Mouse (Mus musculus) midbrain, embryonic 10.5 days (tissue): Measurements from ENCODE around the gene Zfp446. TPM values are rescaled to one million over a fixed set of nuclear protein-coding genes. Genes with fewer than 3 reads are reported as not detected.
A peak's percentile ranks its signal among the peaks of the same experiment; 100 is the strongest.

Experiments used
- DNase-seq: peaks from one replicate; pipeline ENCODE4 v3.0.0-alpha.2; 2017; ENCODE audit warnings: low spot score
- H3K27ac ChIP-seq: fragments of 300-500 bp; sonication (generic); replicated peaks from 2 replicates; pipeline ENCODE4 v1.5.1; 2016; ENCODE audit warnings: mild to moderate bottlenecking
- H3K27me3 ChIP-seq: fragments of 300-500 bp; sonication (generic); 2 replicates; pipeline ENCODE4 v1.6.1; 2016; ENCODE audit warnings: low read depth, mild to moderate bottlenecking; ENCODE audit not compliant: poor library complexity, severe bottlenecking
- H3K36me3 ChIP-seq: fragments of 300-500 bp; sonication (generic); 2 replicates; pipeline ENCODE4 v1.6.1; 2016; ENCODE audit warnings: mild to moderate bottlenecking, moderate library complexity
- H3K4me1 ChIP-seq: fragments of 300-500 bp; sonication (generic); 2 replicates; pipeline ENCODE4 v1.6.1; 2016
- H3K4me3 ChIP-seq: fragments of 300-500 bp; sonication (generic); 2 replicates; pipeline ENCODE4 v1.5.1; 2016; ENCODE audit warnings: mild to moderate bottlenecking, moderate library complexity
- H3K9me3 ChIP-seq: fragments of 300-500 bp; sonication (generic); replicated peaks from 2 replicates; pipeline ENCODE4 v1.6.1; 2016; ENCODE audit warnings: mild to moderate bottlenecking
- WGBS: fragments of 180-500 bp; shearing (Covaris S2); methylation state at CpG from one replicate; pipeline ENCODE4 v1.1.7; 2016; 5-methylcytosine and 5-hydroxymethylcytosine counted together
- polyA plus RNA-seq: library from polyadenylated mRNA; unstranded; fragments of >200 nt; fragmentation: Nextera tagmentation; extraction: Ambion mirVana; gene quantifications from 2 replicates; pipeline ENCODE4 v1.2.1, GENCODE M21; 2016

Gene Zfp446
- polyA plus RNA-seq, 1 experiment from 2014 or later, result 18.0 TPM

GRCm38 (mm10) chr7:12961511-12962141 lies 16.0 kb upstream of the Zfp446 start:
- no peaks in the 10 kb centered on the region for H3K36me3 ChIP-seq
- 2% methylated on average over 29 of the region's 29 CpGs for WGBS

DNA sequence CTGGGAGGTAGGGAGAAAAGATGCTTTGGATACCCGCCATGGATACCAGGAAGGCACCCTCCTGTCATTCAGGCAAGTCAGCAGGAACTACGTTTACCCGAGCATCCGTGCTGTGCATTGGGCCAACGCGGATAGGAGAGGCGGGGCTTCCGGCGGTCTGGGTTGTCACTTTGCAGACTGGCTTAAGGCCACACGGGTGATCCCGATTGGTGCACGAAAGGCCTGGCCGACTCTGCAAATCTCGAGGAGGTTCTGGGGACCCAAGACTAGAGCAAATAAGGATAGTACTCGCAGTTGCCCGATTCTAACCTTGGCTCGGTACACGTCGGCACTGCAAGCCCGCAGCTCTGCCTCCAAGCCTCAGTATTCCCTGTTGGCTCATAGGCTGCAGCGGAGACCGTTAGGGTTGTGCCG lies 12.0 kb upstream of the Zfp446 start, which contains the start of gene Zfp324:
Gene Zfp324 (plus strand): TSS at position 161 of the 414 bp plus-strand sequence.
- H3K4me1 ChIP-seq, result peaks cover 28% of the 10 kb centered on the region
- H3K27ac ChIP-seq, result peak within 1 kb of the TSS; percentile 92
- H3K36me3 ChIP-seq, result peaks cover 23% of the 10 kb centered on the region
- H3K27me3 ChIP-seq, result no peaks in the 10 kb centered on the region
- no peaks in the 10 kb centered on the region for H3K9me3 ChIP-seq
- under 1% methylated on average over 23 of the region's 23 CpGs for WGBS
- peak; percentile 90 for DNase-seq
- H3K4me3 ChIP-seq, result peak within 1 kb of the TSS; percentile 96

More at GRCm38 (mm10) chr7:12961511-12962141, 16.0 kb upstream of the Zfp446 start:
- peaks cover 18% of the 10 kb centered on the region for H3K4me1 ChIP-seq
- H3K27me3 ChIP-seq, result no peaks in the 10 kb centered on the region
- H3K27ac ChIP-seq, result peak overlapping the region; percentile 70
- H3K4me3 ChIP-seq, result peak overlapping the region; percentile 49
- DNase-seq, result peak; percentile 70
- H3K9me3 ChIP-seq, result no peaks in the 10 kb centered on the region

DNA sequence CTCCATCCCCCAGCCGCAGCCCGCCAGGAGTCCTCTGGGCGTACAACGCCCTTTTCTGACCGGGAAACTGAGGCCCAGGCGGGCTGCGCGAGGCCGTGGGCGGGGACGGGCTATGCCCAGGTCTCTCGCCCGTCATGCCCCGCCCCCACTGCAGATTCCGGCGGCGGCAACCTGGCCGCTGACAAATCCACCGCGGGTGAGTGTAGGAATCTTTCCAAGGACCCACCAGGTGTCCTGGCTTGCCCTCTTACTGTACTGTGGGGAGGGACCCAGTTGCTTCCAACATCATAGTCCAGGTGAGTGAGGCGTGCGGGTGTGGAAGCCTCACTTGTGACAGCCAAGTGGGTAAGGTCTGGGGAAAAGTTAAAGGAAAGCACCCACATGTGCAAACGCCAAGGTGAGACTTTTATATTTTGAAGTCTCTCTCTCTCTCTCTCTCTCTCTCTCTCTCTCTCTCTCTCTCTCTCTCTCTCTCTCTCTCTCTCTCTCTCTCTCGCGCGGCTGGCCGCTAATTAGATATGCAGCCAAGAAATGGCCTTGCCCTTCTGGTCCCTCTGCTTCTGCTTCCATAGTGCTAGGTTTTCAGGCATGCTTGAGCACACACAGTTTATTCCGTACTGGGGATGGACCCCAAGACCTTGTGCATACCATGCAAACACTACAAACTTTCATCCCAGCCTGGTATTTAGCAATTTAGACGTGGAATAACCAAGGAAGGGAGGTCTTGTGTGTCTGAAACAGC lies 11.4 kb upstream of the Zfp446 start:
- Histone ChIP-seq H3K4me3 (peak overlapping the region; percentile 96), H3K4me1 (peaks cover 24% of the 10 kb centered on the region), H3K36me3 (peaks cover 29% of the 10 kb centered on the region), H3K27ac (peak overlapping the region; percentile 92), H3K27me3 (no peaks in the 10 kb centered on the region), H3K9me3 (no peaks in the 10 kb centered on the region)
- DNase-seq, result peak; percentile 55
- under 1% methylated on average over 28 of the region's 29 CpGs for WGBS

GRCm38 (mm10) chr7:12970906-12971305 lies 6.7 kb upstream of the Zfp446 start:
- Histone ChIP-seq H3K27me3 (no peaks in the 10 kb centered on the region), H3K4me3 (no peak overlapping the region), H3K36me3 (peaks cover 51% of the 10 kb centered on the region), H3K27ac (no peak overlapping the region), H3K4me1 (peaks cover 14% of the 10 kb centered on the region), H3K9me3 (no peaks in the 10 kb centered on the region)
- 95% methylated on average over 25 of the region's 25 CpGs for WGBS
- no peak for DNase-seq

DNA sequence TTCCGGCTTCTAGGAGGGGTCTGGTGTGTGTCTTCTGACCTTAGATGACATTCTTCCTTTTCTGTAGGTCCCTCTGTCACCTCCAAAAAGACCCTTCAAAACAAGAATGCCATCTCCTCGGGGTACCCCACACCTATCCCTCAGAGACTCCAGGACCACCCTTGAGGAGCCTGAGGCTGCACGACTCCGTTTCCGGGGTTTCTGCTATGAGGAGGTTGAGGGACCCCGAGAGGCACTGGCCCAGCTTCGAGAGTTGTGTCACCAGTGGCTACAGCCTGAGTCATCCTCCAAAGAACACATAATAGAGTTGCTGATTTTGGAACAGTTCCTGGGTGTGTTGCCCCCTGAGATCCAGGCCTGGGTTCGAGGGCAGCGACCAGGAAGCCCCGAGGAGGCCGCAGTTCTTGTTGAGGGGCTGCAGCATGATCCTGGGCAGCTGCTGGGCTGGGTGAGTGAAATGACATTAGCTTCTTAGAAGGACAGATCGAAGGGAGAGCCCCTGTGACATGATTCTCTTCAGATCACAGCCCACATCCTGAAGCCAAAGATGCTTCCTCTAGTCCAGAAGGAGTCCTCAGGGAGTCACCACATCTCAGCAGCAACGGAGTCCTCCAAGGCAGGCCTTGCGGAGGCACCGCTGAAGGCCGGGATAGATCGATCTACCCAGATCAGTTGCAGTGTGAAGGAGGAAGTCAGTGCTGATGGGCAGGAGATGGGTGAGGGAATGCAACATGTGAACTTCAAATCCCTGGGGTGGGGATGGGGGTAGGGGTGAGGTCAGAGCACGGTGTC lies 1.5 kb downstream of the Zfp446 start:
- peak overlapping the region; percentile 77 for H3K4me3 ChIP-seq
- H3K4me1 ChIP-seq, result peaks cover 24% of the 10 kb centered on the region
- WGBS, result 92% methylated on average over 18 of the region's 18 CpGs
- H3K36me3 ChIP-seq, result peaks cover 21% of the 10 kb centered on the region
- H3K27ac ChIP-seq, result peak overlapping the region; percentile 97
- DNase-seq, result no peak
- H3K27me3 ChIP-seq, result no peaks in the 10 kb centered on the region
- H3K9me3 ChIP-seq, result no peaks in the 10 kb centered on the region

DNA sequence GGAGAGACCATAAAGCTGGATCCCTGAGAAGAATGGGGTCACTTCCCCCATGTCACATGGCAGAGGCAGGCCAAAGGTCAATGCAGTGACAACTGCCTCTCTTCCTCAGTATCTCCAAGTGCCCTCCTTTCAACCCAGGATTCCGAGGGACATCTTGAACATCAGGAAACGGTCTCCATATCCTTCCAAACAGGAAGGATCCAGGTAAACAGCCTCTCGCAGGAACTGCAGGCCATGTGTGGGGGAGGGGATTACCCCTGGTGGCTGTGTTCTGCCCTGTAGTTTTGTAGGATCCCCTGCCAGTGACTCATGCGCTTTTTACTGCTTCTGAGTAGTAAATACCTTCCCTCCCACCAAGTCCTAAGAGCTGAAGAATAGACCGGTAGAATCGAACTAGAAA lies 2.1 kb downstream of the Zfp446 start:
- no peak for DNase-seq
- H3K4me3 ChIP-seq, result no peak overlapping the region
- H3K9me3 ChIP-seq, result no peaks in the 10 kb centered on the region
- H3K36me3 ChIP-seq, result peaks cover 21% of the 10 kb centered on the region
- no peaks in the 10 kb centered on the region for H3K27me3 ChIP-seq
- WGBS, result 80% methylated on average over 6 of the region's 6 CpGs
- peaks cover 24% of the 10 kb centered on the region for H3K4me1 ChIP-seq
- H3K27ac ChIP-seq, result no peak overlapping the region

DNA sequence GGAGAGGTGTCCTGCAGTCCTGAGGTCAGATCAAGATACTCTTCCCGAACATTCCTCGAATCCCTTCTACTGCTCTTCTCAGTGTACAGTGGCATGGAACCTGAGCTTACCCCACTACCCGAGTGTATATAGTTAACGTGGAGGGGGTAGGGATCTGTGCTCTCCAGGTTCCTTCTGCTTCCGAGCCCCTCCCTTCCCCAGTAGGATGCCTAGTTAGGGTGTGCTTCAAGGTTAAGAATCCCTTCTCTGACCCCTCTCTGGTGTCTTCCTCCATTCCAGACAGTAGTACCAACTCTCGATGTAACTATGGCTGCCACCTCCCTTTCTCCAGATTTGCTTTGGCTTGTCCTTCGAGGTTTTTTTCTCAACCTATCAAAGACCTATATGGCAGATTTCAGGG lies 2.6 kb downstream of the Zfp446 start:
- no peak overlapping the region for H3K4me3 ChIP-seq
- DNase-seq, result no peak
- no peaks in the 10 kb centered on the region for H3K27me3 ChIP-seq
- no peak overlapping the region for H3K27ac ChIP-seq
- 87% methylated on average over 7 of the region's 7 CpGs for WGBS
- H3K36me3 ChIP-seq, result peaks cover 21% of the 10 kb centered on the region
- H3K4me1 ChIP-seq, result peaks cover 24% of the 10 kb centered on the region
- no peaks in the 10 kb centered on the region for H3K9me3 ChIP-seq

DNA sequence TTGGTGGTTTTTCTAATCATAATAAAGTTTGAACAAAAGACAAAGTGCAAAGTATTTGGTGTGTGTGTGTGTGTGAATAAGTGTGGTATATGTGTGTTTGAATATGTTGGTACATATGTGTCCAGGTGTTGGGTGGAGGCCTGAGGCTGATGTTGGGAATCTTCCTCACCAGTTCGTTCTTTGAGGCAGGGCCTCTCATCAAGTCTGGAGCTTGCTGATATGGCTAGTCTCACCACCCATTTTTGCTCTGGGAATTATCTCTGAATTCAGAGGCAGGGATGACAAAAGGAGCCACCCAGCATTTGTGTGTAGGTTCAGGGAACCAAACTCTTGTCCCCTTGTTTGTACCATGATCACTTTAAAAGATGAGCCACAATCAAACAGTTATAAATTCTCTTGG lies 8.1 kb downstream of the Zfp446 start:
- Histone ChIP-seq H3K36me3 (peaks cover 14% of the 10 kb centered on the region), H3K4me1 (no peaks in the 10 kb centered on the region), H3K27me3 (no peaks in the 10 kb centered on the region), H3K27ac (no peak overlapping the region), H3K4me3 (no peak overlapping the region), H3K9me3 (no peaks in the 10 kb centered on the region)
- DNase-seq, result no peak
- 76% methylated on average over 1 of the region's 1 CpGs for WGBS

DNA sequence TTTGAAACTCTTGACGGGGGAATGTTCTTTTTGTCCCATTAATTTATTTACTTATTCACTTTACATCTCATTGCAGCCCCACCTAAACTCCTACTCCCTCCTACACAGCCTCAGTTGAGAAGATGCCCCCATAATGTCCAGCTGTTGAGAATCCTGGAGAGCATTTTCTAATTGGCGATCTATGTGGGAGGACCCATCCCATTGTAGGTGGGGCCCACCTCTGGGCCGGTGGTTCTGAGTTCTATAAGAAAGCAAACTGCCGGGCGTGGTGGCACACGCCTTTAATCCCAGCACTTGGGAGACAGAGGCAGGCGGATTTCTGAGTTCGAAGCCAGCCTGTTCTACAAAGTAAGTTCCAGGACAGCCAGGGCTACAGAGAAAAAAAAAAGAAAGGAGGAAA lies 9.3 kb downstream of the Zfp446 start:
- Histone ChIP-seq H3K27me3 (no peaks in the 10 kb centered on the region), H3K4me3 (no peak overlapping the region), H3K36me3 (peaks cover 9% of the 10 kb centered on the region), H3K27ac (no peak overlapping the region), H3K9me3 (no peaks in the 10 kb centered on the region), H3K4me1 (no peaks in the 10 kb centered on the region)
- WGBS, result 86% methylated on average over 8 of the region's 8 CpGs
- DNase-seq, result no peak

DNA sequence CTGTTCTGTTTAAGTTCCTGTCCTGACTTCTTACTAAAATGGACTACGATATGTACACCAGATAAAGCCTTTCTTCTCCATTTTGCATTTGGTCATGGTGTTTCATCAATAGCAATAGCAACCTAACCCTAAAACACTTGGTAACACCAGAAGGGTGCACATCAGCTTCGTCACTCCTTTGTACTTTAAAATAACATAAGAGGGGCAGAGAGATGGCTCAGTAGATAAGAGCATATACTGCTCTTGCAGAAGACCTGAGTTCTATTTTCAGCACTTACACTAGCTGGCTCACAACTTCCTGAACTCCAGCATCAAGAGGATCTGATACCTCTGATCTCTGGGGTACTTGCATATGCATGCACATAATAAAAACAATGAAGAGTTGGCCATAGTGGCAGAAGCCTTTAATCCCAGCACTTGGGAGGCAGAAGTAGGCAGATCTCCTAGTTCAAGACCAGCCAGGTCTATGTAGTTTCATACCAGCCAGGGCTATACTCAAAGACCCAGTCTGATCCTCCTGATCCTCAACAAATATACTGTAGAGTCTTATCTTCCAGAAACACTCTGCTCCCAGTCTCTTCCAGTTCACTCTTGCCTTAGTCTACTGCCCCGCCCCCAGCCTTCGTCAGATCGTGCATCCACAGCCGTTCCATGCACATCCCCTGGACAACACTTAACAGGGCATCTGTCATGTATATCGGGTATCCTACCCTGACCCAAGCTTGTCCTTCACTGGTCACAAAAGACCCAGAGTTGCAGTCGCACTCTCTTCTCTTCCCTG lies 10.0 kb downstream of the Zfp446 start:
- no peaks in the 10 kb centered on the region for H3K4me1 ChIP-seq
- no peaks in the 10 kb centered on the region for H3K27me3 ChIP-seq
- no peaks in the 10 kb centered on the region for H3K9me3 ChIP-seq
- H3K4me3 ChIP-seq, result no peak overlapping the region
- H3K27ac ChIP-seq, result no peak overlapping the region
- H3K36me3 ChIP-seq, result peaks cover 3% of the 10 kb centered on the region
- WGBS, result 89% methylated on average over 8 of the region's 8 CpGs
- no peak for DNase-seq

- H3K4me1 ChIP-seq, result no peaks in the 10 kb centered on the region
- H3K36me3 ChIP-seq, result no peaks in the 10 kb centered on the region
- no peaks in the 10 kb centered on the region for H3K9me3 ChIP-seq
- WGBS, result 5% methylated on average over 3 of the region's 3 CpGs
- H3K27ac ChIP-seq, result no peak overlapping the region
- no peaks in the 10 kb centered on the region for H3K27me3 ChIP-seq
- DNase-seq, result no peak
- H3K4me3 ChIP-seq, result no peak overlapping the region
Measured at GRCm38 (mm10) chr7:12992222-12992621, 14.6 kb downstream of the Zfp446 start.

DNA sequence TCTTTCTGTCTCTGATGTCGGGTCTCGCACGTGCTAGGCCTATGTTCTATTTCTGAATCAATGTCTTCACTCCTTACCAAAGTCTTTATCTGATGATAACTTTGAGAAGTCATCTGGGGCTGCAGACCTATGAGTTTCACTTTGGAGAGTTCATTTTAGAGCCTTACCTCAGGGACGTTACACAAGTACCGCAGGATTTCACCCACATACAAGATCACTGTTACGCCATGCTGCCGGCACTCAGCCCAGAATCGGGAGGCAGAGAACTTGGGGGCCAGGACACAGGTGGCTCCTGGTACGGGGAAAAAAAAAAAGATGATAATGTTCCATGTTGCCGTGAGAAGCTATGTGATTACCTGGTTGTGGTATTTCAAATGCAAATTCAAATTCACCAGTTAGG lies 15.5 kb downstream of the Zfp446 start:
- no peak for DNase-seq
- Histone ChIP-seq H3K9me3 (no peaks in the 10 kb centered on the region), H3K36me3 (no peaks in the 10 kb centered on the region), H3K27ac (no peak overlapping the region), H3K4me3 (no peak overlapping the region), H3K4me1 (no peaks in the 10 kb centered on the region), H3K27me3 (no peaks in the 10 kb centered on the region)
- WGBS, result 89% methylated on average over 10 of the region's 10 CpGs
